Mouse (Mus musculus) adrenal gland (tissue): Measurements from ENCODE around the gene Cpm.
"Not testable (repeated sequence)": the region's sequence is repeated elsewhere in the genome, so short reads cannot be mapped to it uniquely, and the experiment has no call there.

ENCODE experiments used
- intact Hi-C: fragments of 180-260 bp; cut with DNase I; formaldehyde crosslinking; loops from one replicate; pipeline ENCODE4 v1.15.1; 2025
- long read RNA-seq, 2 experiments: library from polyadenylated mRNA; unstranded; transcript quantifications; one replicate each; pipeline ENCODE4 v2.0.0; 2020; ENCODE audit warnings: borderline replicate concordance in 1 of 2; ENCODE audit not compliant: insufficient replicate concordance in 1 of 2

The Cpm gene
- long read RNA-seq, experiment 1, partial matches to known transcripts = 4 of 31 reads
- long read RNA-seq, experiment 1, other reads (novel, unspliced or antisense) = 27 of 31 reads
- long read RNA-seq, experiment 2, partial matches to known transcripts = 8 of 61 reads
- long read RNA-seq, experiment 2, other reads (novel, unspliced or antisense) = 53 of 61 reads

- intact Hi-C loops = no loop called here
Observed at GRCm38 (mm10) chr10:117629169-117629971, at the start of gene Cpm. Gene Cpm (plus strand): TSS chr10:117629500.

GRCm38 (mm10) chr10:117579771-117580284 is 49.5 kb upstream of the Cpm start:
- intact Hi-C loops = no loop called here

- intact Hi-C loops = no loop called here
Observed at GRCm38 (mm10) chr10:117580405-117580804, 48.9 kb upstream of the Cpm start.

- intact Hi-C loops = no loop called here
Observed at GRCm38 (mm10) chr10:117581007-117581752, 48.1 kb upstream of the Cpm start.

GRCm38 (mm10) chr10:117581753-117582062 is 47.6 kb upstream of the Cpm start:
- intact Hi-C loops = no loop called here

GRCm38 (mm10) chr10:117583155-117584061 is 45.9 kb upstream of the Cpm start:
- intact Hi-C loops = no loop called here

GRCm38 (mm10) chr10:117584102-117584501 is 45.2 kb upstream of the Cpm start:
- intact Hi-C loops = no loop called here

- intact Hi-C loops = no loop called here
Observed at GRCm38 (mm10) chr10:117584566-117585515, 44.5 kb upstream of the Cpm start.

- intact Hi-C loops = no loop called here
Observed at GRCm38 (mm10) chr10:117585600-117586299, 43.5 kb upstream of the Cpm start.

GRCm38 (mm10) chr10:117586859-117587258 is 42.4 kb upstream of the Cpm start:
- intact Hi-C loops = no loop called here

GRCm38 (mm10) chr10:117587335-117587734 is 42.0 kb upstream of the Cpm start:
- intact Hi-C loops = no loop called here

- intact Hi-C loops = not testable (repeated sequence)
Observed at GRCm38 (mm10) chr10:117588416-117589143, 40.7 kb upstream of the Cpm start.

GRCm38 (mm10) chr10:117589144-117589940 is 40.0 kb upstream of the Cpm start:
- intact Hi-C loops = no loop called here

GRCm38 (mm10) chr10:117590331-117591301 is 38.7 kb upstream of the Cpm start:
- intact Hi-C loops = no loop called here

GRCm38 (mm10) chr10:117591766-117592165 is 37.5 kb upstream of the Cpm start:
- intact Hi-C loops = no loop called here

- intact Hi-C loops = no loop called here
Observed at GRCm38 (mm10) chr10:117592306-117593040, 36.8 kb upstream of the Cpm start.
